Mouse (Mus musculus): ENCODE measurements at regions not wholly inside any gene's neighbourhood (a gene's known extent, or its start where the extent isn't known, plus 50 kb on each side); places are given as distances from the start of the nearest gene placed in this dataset.

GRCm38 (mm10) chr13:98420419-98421043, 66.5 kb downstream of the Foxd1 start:
- ATAC-seq (ENCODE audit: insufficient read depth) (no peak), DNase-seq (no peak)
- H3K9me3 ChIP-seq (ENCODE audit: low read depth, low read length) = no peaks in the 10 kb centered on the region
- H3K27me3 ChIP-seq (ENCODE audit: insufficient read depth, low read length) = no peaks in the 10 kb centered on the region
- H3K27ac ChIP-seq (ENCODE audit: low read depth) = no peak overlapping the region
- H3K4me1 ChIP-seq (ENCODE audit: insufficient read depth) = no peaks in the 10 kb centered on the region
- no peaks in the 10 kb centered on the region for H3K36me3 ChIP-seq (ENCODE audit: insufficient read depth)
- TF ChIP-seq CTCF (IDR thresholded peaks at IDR 0.05; ENCODE audit: low read depth) = no peak
- no peak overlapping the region for H3K4me3 ChIP-seq (ENCODE audit: low read depth, low read length)
- no peak overlapping the region for H3K4me2 ChIP-seq
- no peak overlapping the region for H3K9ac ChIP-seq
- 26% methylated on average over 15 of the region's 15 CpGs for WGBS

- no peaks in the 10 kb centered on the region for H3K36me3 ChIP-seq (ENCODE audit: insufficient read depth)
- ATAC-seq (ENCODE audit: insufficient read depth) (no peak), DNase-seq (no peak)
- no peaks in the 10 kb centered on the region for H3K9me3 ChIP-seq (ENCODE audit: low read depth, low read length)
- TF ChIP-seq CTCF (IDR thresholded peaks at IDR 0.05; ENCODE audit: low read depth) = no peak
- H3K9ac ChIP-seq = no peak overlapping the region
- no peaks in the 10 kb centered on the region for H3K4me1 ChIP-seq (ENCODE audit: insufficient read depth)
- no peak overlapping the region for H3K27ac ChIP-seq (ENCODE audit: low read depth)
- WGBS = 84% methylated on average over 4 of the region's 4 CpGs
- H3K4me3 ChIP-seq (ENCODE audit: low read depth, low read length) = no peak overlapping the region
- H3K27me3 ChIP-seq (ENCODE audit: insufficient read depth, low read length) = no peaks in the 10 kb centered on the region
- no peak overlapping the region for H3K4me2 ChIP-seq
Observed at GRCm38 (mm10) chr13:98417736-98418135, 63.7 kb downstream of the Foxd1 start.

GRCm38 (mm10) chr13:98416457-98416856, 62.4 kb downstream of the Foxd1 start:
- Histone ChIP-seq H3K27ac (ENCODE audit: low read depth) (no peak overlapping the region), H3K27me3 (ENCODE audit: insufficient read depth, low read length) (no peaks in the 10 kb centered on the region), H3K4me3 (ENCODE audit: low read depth, low read length) (no peak overlapping the region), H3K4me1 (ENCODE audit: insufficient read depth) (no peaks in the 10 kb centered on the region), H3K4me2 (no peak overlapping the region), H3K36me3 (ENCODE audit: insufficient read depth) (no peaks in the 10 kb centered on the region), H3K9me3 (ENCODE audit: low read depth, low read length) (no peaks in the 10 kb centered on the region), H3K9ac (no peak overlapping the region)
- ATAC-seq (ENCODE audit: insufficient read depth) = no peak
- TF ChIP-seq CTCF (IDR thresholded peaks at IDR 0.05; ENCODE audit: low read depth) = no peak
- WGBS = 67% methylated on average over 6 of the region's 6 CpGs
- DNase-seq = no peak

GRCm38 (mm10) chr13:98414851-98415250, 60.8 kb downstream of the Foxd1 start:
- no peaks in the 10 kb centered on the region for H3K36me3 ChIP-seq (ENCODE audit: insufficient read depth)
- H3K4me2 ChIP-seq = no peak overlapping the region
- DNase-seq = peak; percentile 18
- no peaks in the 10 kb centered on the region for H3K4me1 ChIP-seq (ENCODE audit: insufficient read depth)
- no peak overlapping the region for H3K4me3 ChIP-seq (ENCODE audit: low read depth, low read length)
- H3K27ac ChIP-seq (ENCODE audit: low read depth) = no peak overlapping the region
- no peak for ATAC-seq (ENCODE audit: insufficient read depth)
- H3K27me3 ChIP-seq (ENCODE audit: insufficient read depth, low read length) = no peaks in the 10 kb centered on the region
- no peak overlapping the region for H3K9ac ChIP-seq
- no peak for TF ChIP-seq CTCF (IDR thresholded peaks at IDR 0.05; ENCODE audit: low read depth)
- WGBS = 50% methylated on average over 3 of the region's 3 CpGs
- H3K9me3 ChIP-seq (ENCODE audit: low read depth, low read length) = no peaks in the 10 kb centered on the region

GRCm38 (mm10) chr13:98413233-98413632, 59.2 kb downstream of the Foxd1 start:
- Histone ChIP-seq H3K4me2 (no peak overlapping the region), H3K9me3 (ENCODE audit: low read depth, low read length) (no peaks in the 10 kb centered on the region), H3K36me3 (ENCODE audit: insufficient read depth) (no peaks in the 10 kb centered on the region), H3K27me3 (ENCODE audit: insufficient read depth, low read length) (no peaks in the 10 kb centered on the region), H3K4me3 (ENCODE audit: low read depth, low read length) (no peak overlapping the region), H3K9ac (no peak overlapping the region), H3K4me1 (ENCODE audit: insufficient read depth) (no peaks in the 10 kb centered on the region), H3K27ac (ENCODE audit: low read depth) (no peak overlapping the region)
- WGBS = 42% methylated on average over 4 of the region's 4 CpGs
- ATAC-seq (ENCODE audit: insufficient read depth) (no peak), DNase-seq (peak; percentile 24)
- TF ChIP-seq CTCF (IDR thresholded peaks at IDR 0.05; ENCODE audit: low read depth) = no peak
